Mouse (Mus musculus): ENCODE measurements around the gene Gm4513. TPM values are rescaled to one million over a fixed set of nuclear protein-coding genes. Genes with fewer than 3 reads are reported as not detected.
"Not testable (repeated sequence)": the region's sequence is repeated elsewhere in the genome, so short reads cannot be mapped to it uniquely, and the experiment has no call there.

Gene Gm4513
- polyA plus RNA-seq (2015; fragmentation: Nextera tagmentation; extraction: Ambion mirVana) = not detected in 2 replicates

DNA sequence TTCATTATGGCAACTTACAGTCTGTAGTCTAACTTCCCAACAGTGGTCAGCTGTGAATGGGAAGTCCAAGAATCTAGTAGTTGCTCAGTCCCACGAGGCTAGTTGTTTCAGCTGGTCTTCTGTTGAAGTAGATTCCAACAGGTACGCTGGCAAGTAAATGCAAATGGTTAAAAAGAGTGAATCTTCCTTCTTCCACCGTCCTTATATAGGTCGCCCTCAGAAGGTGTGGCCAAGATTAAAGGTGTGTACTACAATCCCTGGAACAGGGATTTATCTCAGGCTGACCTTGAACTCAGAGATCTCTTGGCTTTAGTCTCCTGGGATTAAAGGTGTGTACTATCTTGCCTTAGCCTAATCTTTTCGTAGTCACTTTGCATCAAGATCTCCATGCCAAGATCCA is at the start of gene Gm4513:
Gene Gm4513, minus strand, starts transcription at position 101 of the 400 bp plus-strand sequence.
- WGBS = 69% methylated on average over 3 of the region's 5 CpGs
- H3K27me3 ChIP-seq (replicated peaks); H3K36me3 ChIP-seq; H3K27ac ChIP-seq (replicated peaks); H3K9me3 ChIP-seq (replicated peaks); H3K4me2 ChIP-seq; ATAC-seq (ENCODE audit: low FRiP score); H3K4me3 ChIP-seq (replicated peaks); H3K9ac ChIP-seq (replicated peaks); H3K4me1 ChIP-seq: not testable (repeated sequence)

DNA sequence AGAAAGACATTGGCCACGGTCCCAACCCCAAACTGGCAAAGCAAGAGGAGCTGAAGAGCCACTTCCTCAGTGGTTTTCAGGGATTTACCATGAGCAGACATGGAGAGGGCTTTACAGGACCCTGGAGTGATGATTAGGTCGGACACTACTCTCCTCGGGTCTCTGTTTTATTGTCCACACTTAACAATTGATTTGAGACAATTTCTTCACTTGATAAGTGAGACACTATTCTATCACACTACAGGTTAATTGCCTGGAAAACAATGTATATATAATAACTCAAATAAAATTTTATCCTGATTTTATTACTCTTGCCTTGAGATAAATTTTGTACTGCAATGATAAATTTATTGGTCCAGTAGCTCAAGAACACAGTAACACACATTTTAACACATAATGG is 22.7 kb downstream of the Gm4513 start, which contains the start of gene Gm4141:
Gene Gm4141, minus strand, starts transcription at position 101 of the 400 bp plus-strand sequence.
- not testable (repeated sequence) for H3K36me3 ChIP-seq; H3K9ac ChIP-seq (replicated peaks); H3K4me3 ChIP-seq (replicated peaks); ATAC-seq (ENCODE audit: low FRiP score); H3K27ac ChIP-seq (replicated peaks); H3K4me1 ChIP-seq; H3K27me3 ChIP-seq (replicated peaks); H3K4me2 ChIP-seq; H3K9me3 ChIP-seq (replicated peaks)
- WGBS = no CpG with 5 or more reads among the region's 3 CpGs

DNA sequence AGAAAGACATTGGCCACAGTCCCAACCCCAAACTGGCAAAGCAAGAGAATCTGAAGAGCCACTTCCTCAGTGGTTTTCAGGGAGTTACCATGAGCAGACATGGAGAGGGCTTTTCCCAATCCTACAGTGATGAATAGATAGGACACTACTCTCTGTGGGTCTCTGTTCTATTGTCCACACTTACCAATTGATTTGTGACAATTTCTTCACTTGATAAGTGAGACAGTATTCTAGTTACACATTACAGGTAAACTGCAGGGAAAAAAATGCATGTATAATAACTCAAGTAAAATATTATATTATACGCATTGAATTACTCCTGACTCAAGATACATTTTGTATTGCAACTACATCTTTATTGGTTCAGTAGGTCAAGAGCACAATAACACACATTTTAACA is 53.2 kb downstream of the Gm4513 start, which contains the start of gene Gm5726:
Gene Gm5726, minus strand, starts transcription at position 101 of the 400 bp plus-strand sequence.
- not testable (repeated sequence) for H3K36me3 ChIP-seq; H3K27me3 ChIP-seq (replicated peaks); H3K4me1 ChIP-seq; H3K4me2 ChIP-seq; H3K9me3 ChIP-seq (replicated peaks); ATAC-seq (ENCODE audit: low FRiP score); H3K9ac ChIP-seq (replicated peaks); H3K27ac ChIP-seq (replicated peaks); H3K4me3 ChIP-seq (replicated peaks)
- no CpG with 5 or more reads among the region's 1 CpGs for WGBS

Other genes with a start within 250 kb of the Gm4513 start
- gene Gm5728, start 223.6 kb downstream of the Gm4513 start, polyA plus RNA-seq (2015; fragmentation: Nextera tagmentation; extraction: Ambion mirVana) = not detected in 2 replicates
- gene Vmn1r100, start 181.1 kb downstream of the Gm4513 start, polyA plus RNA-seq (2015; fragmentation: Nextera tagmentation; extraction: Ambion mirVana) = not detected in 2 replicates
- gene Vmn1r101, start 156.4 kb downstream of the Gm4513 start, polyA plus RNA-seq (2015; fragmentation: Nextera tagmentation; extraction: Ambion mirVana) = not detected in 2 replicates
- not detected in 2 replicates for gene Gm10670, start 124.1 kb downstream of the Gm4513 start, polyA plus RNA-seq (2015; fragmentation: Nextera tagmentation; extraction: Ambion mirVana)
- gene Vmn1r103, start 88.5 kb downstream of the Gm4513 start, polyA plus RNA-seq (2015; fragmentation: Nextera tagmentation; extraction: Ambion mirVana) = not detected in 2 replicates
- not detected in 2 replicates for gene Vmn1r104, start 65.2 kb downstream of the Gm4513 start, polyA plus RNA-seq (2015; fragmentation: Nextera tagmentation; extraction: Ambion mirVana)
- gene Gm5726, start 53.3 kb downstream of the Gm4513 start, polyA plus RNA-seq (2015; fragmentation: Nextera tagmentation; extraction: Ambion mirVana) = not detected in 2 replicates
- gene Gm4141, start 22.8 kb downstream of the Gm4513 start, polyA plus RNA-seq (2015; fragmentation: Nextera tagmentation; extraction: Ambion mirVana) = not detected in 2 replicates
- gene Vmn1r107, start 69.9 kb upstream of the Gm4513 start, polyA plus RNA-seq (2015; fragmentation: Nextera tagmentation; extraction: Ambion mirVana) = not detected in 2 replicates
- gene Vmn1r111, start 104.2 kb upstream of the Gm4513 start, polyA plus RNA-seq (2015; fragmentation: Nextera tagmentation; extraction: Ambion mirVana) = not detected in 2 replicates
- not detected in 2 replicates for gene Gm10668, start 131.6 kb upstream of the Gm4513 start, polyA plus RNA-seq (2015; fragmentation: Nextera tagmentation; extraction: Ambion mirVana)
- not detected in 2 replicates for gene Vmn1r112, start 172.2 kb upstream of the Gm4513 start, polyA plus RNA-seq (2015; fragmentation: Nextera tagmentation; extraction: Ambion mirVana)
- gene Vmn1r113, start 188.3 kb upstream of the Gm4513 start, polyA plus RNA-seq (2015; fragmentation: Nextera tagmentation; extraction: Ambion mirVana) = not detected in 2 replicates
- gene Vmn1r114, start 213.2 kb upstream of the Gm4513 start, polyA plus RNA-seq (2015; fragmentation: Nextera tagmentation; extraction: Ambion mirVana) = not detected in 2 replicates
- gene Vmn1r115, start 246.0 kb upstream of the Gm4513 start, polyA plus RNA-seq (2015; fragmentation: Nextera tagmentation; extraction: Ambion mirVana) = not detected in 2 replicates

Data from neural tube, embryonic 15.5 days (tissue).